Mouse (Mus musculus) embryonic facial prominence, embryonic 14.5 days (tissue): Measurements from ENCODE around the gene Nin. TPM values are rescaled to one million over a fixed set of nuclear protein-coding genes. Genes with fewer than 3 reads are reported as not detected.
A peak's percentile ranks its signal among the peaks of the same experiment; 100 is the strongest.

Experiments
- ATAC-seq: fragments of 200-750 bp; cut with Nextera tagmentation; 2 replicates; pipeline ENCODE4 v1.8.0; 2017; ENCODE audit warnings: low read depth, moderate number of reproducible peaks, moderate TSS enrichment
- DNase-seq: peaks from one replicate; pipeline ENCODE4 v3.0.0-alpha.2; 2015; ENCODE audit warnings: low spot score
- H3K27ac ChIP-seq: fragments of 300-500 bp; sonication (generic); replicated peaks from 2 replicates; pipeline ENCODE4 v1.5.1; 2014; ENCODE audit warnings: low read depth, mild to moderate bottlenecking, low read length, moderate library complexity
- H3K27me3 ChIP-seq: fragments of 300-500 bp; sonication (generic); replicated peaks from 2 replicates; pipeline ENCODE4 v1.6.1; 2014; ENCODE audit warnings: low read length; ENCODE audit not compliant: control insufficient read depth, insufficient read depth
- H3K36me3 ChIP-seq: fragments of 300-500 bp; sonication (generic); 2 replicates; pipeline ENCODE4 v1.6.1; 2014; ENCODE audit warnings: low read length, mixed read lengths; ENCODE audit not compliant: control insufficient read depth, insufficient read depth
- H3K4me1 ChIP-seq: fragments of 300-500 bp; sonication (generic); 2 replicates; pipeline ENCODE4 v1.6.1; 2014; ENCODE audit warnings: antibody characterized with exemption, low read length; ENCODE audit not compliant: control insufficient read depth, insufficient read depth
- H3K4me2 ChIP-seq: fragments of 300-500 bp; sonication (generic); 2 replicates; pipeline ENCODE4 v1.6.1; 2014; ENCODE audit warnings: low read depth, mild to moderate bottlenecking, low read length, moderate library complexity, mixed read lengths
- H3K4me3 ChIP-seq: fragments of 300-500 bp; sonication (generic); 2 replicates; pipeline ENCODE4 v1.5.1; 2014; ENCODE audit warnings: low read depth, mild to moderate bottlenecking, low read length
- H3K9ac ChIP-seq: fragments of 300-500 bp; sonication (generic); 2 replicates; pipeline ENCODE4 v1.6.1; 2014; ENCODE audit warnings: low read depth, mild to moderate bottlenecking, low read length, moderate library complexity, mixed read lengths
- H3K9me3 ChIP-seq: fragments of 300-500 bp; sonication (generic); 2 replicates; pipeline ENCODE4 v1.6.1; 2016; ENCODE audit warnings: low read length; ENCODE audit not compliant: control insufficient read depth
- WGBS: fragments of 180-500 bp; shearing (Covaris S2); extraction: QIAGEN DNeasy Blood & Tissue Kit; methylation state at CpG from one replicate; pipeline ENCODE4 v1.1.7; 2014; 5-methylcytosine and 5-hydroxymethylcytosine counted together
- polyA plus RNA-seq: library from polyadenylated mRNA; unstranded; fragments of >200 nt; fragmentation: Nextera tagmentation; extraction: Ambion mirVana; gene quantifications from 2 replicates; pipeline ENCODE4 v1.2.1, GENCODE M21; 2014

Nin gene
- polyA plus RNA-seq, 1 experiment from 2014 or later, result 19.2 TPM

DNA sequence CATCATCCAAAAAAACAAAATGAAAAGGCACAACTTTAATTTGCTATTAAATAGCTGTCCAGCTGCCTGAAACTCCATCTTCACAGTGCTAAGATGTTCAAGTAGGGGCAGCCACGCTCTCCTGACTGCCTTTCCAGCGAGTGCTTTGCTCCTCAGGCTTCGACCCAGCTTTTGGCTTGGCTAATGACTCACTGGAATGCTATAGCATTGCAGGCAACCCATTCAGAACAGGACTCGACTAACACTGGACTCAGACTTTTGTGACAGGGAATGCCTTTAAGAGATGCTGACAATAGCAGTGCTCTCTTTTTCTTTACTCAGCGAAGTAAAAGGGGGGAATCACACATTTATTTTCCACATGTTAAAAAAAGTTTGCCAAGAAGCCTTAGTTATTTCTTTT lies 101.8 kb downstream of the Nin start:
- Histone ChIP-seq H3K27me3 (no peaks in the 10 kb centered on the region), H3K36me3 (peaks cover 11% of the 10 kb centered on the region; the same call in 1 of the 2 replicates), H3K4me2 (no peak overlapping the region), H3K4me1 (no peaks in the 10 kb centered on the region), H3K9ac (no peak overlapping the region), H3K4me3 (no peak overlapping the region), H3K9me3 (no peaks in the 10 kb centered on the region), H3K27ac (no peak overlapping the region)
- ATAC-seq, result no peak
- 59% methylated on average over 5 of the region's 5 CpGs for WGBS
- no peak for DNase-seq

DNA sequence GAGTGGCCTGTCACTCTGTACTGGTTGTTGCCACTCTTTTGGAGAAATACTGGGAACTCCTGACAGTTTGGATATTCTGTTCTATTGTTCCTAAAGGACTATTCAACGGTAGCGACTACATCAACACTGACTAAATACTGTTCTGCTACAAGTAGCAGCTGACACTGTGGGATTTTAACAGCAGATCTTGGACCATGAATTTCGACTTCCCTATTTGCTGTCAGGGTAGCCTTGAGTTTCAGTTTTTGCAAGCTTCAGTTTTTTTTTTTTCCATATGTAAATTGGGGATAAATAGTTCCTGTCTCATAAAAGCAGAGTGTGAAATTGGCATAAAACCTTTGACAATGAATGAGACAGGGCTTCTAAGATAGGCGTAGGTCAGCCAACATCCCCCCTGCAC lies 103.2 kb downstream of the Nin start:
- ATAC-seq (no peak), DNase-seq (no peak)
- Histone ChIP-seq H3K4me2 (no peak overlapping the region), H3K9me3 (no peaks in the 10 kb centered on the region), H3K36me3 (peaks cover 11% of the 10 kb centered on the region; the same call in 1 of the 2 replicates), H3K4me3 (no peak overlapping the region), H3K9ac (no peak overlapping the region), H3K4me1 (no peaks in the 10 kb centered on the region), H3K27ac (no peak overlapping the region), H3K27me3 (no peaks in the 10 kb centered on the region)
- 93% methylated on average over 4 of the region's 4 CpGs for WGBS

- 79% methylated on average over 4 of the region's 4 CpGs for WGBS
- H3K36me3 ChIP-seq, result no peaks in the 10 kb centered on the region
These were observed 108.4 kb downstream of the Nin start for GRCm38 (mm10) chr12:70005103-70005502.

GRCm38 (mm10) chr12:69998186-69998983 lies 115.1 kb downstream of the Nin start:
- H3K27me3 ChIP-seq, result no peaks in the 10 kb centered on the region
- no peaks in the 10 kb centered on the region for H3K4me1 ChIP-seq
- H3K36me3 ChIP-seq, result no peaks in the 10 kb centered on the region
- no peak overlapping the region for H3K9ac ChIP-seq
- H3K27ac ChIP-seq, result 0 out of 2 replicates have a peak overlapping the region, but pooled peaks have one; percentile 10
- DNase-seq (no peak), ATAC-seq (no peak)
- H3K9me3 ChIP-seq, result no peaks in the 10 kb centered on the region
- no peak overlapping the region for H3K4me2 ChIP-seq
- H3K4me3 ChIP-seq, result no peak overlapping the region
- WGBS, result 68% methylated on average over 13 of the region's 13 CpGs

More at GRCm38 (mm10) chr12:70005103-70005502, 108.4 kb downstream of the Nin start:
- Histone ChIP-seq H3K27ac (no peak overlapping the region), H3K9me3 (no peaks in the 10 kb centered on the region), H3K9ac (no peak overlapping the region), H3K27me3 (no peaks in the 10 kb centered on the region), H3K4me2 (no peak overlapping the region), H3K4me3 (no peak overlapping the region), H3K4me1 (no peaks in the 10 kb centered on the region)
- ATAC-seq (no peak), DNase-seq (no peak)

DNA sequence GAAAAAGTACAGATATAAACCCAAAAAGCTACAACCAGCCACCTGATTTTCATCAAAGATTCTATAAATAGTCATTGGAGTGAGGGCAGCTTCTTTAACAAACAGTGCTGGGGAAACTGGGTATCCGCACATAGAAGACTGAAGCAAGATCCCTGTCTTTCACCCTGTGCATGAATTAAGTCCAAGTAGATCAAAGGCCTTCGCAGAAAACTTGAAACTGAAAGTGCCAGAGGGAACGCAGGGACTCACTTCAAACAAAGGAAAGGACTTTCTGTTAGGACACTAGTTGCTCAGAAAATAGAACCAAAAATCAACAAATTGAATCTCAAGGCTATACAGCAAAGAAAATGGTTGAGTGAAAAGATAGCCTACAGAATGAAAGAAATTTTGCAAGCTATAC lies 118.1 kb downstream of the Nin start:
- Histone ChIP-seq H3K27ac (no peak overlapping the region), H3K36me3 (no peaks in the 10 kb centered on the region), H3K4me1 (no peaks in the 10 kb centered on the region), H3K9ac (no peak overlapping the region), H3K4me3 (no peak overlapping the region), H3K4me2 (no peak overlapping the region), H3K9me3 (no peaks in the 10 kb centered on the region), H3K27me3 (no peaks in the 10 kb centered on the region)
- DNase-seq, result no peak
- ATAC-seq, result no peak
- 52% methylated on average over 3 of the region's 3 CpGs for WGBS

DNA sequence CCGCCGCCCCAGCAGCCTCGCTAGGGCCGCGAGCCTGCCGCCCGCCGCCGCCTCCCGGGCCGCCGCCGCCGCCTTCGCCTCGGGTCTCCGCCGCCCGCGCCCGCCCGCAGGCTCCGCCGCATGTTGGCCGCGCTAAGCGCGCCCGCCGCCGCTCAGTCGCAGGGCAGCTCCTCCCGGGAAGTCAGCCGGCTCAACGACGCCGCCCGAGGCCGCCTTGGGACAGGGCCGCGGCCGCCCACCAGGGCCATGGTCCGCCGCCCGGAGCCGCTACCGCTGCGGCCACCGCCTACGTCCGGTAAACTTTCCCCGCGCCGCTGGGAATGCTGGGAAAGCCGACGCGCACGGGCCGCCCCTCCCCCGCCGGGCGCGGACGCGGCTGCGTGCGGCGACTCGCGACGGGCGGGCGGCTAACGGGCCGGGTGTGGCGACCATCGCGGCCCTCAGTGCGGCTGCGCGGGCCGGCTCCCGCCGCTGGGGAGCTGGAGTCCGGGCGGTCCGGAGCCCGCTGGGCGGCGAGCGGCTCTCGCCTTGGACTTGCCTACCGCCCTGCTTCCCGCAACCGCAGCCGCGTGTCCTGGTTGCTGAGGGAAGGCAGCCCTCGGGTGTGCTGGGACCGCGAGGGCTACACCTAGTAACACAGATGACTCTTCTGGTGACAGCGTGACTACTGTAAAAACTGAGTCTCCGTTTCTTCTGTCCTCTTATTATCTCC lies 126.6 kb downstream of the Nin start, which contains the start of gene Sav1:
Gene Sav1, minus strand, starts transcription at position 217 of the 712 bp plus-strand sequence.
- WGBS, result 0% methylated on average over 31 of the region's 102 CpGs
- H3K9ac ChIP-seq, result peak within 1 kb of the TSS; percentile 96
- peaks cover 11% of the 10 kb centered on the region for H3K4me1 ChIP-seq
- peaks cover 26% of the 10 kb centered on the region for H3K36me3 ChIP-seq
- peak within 1 kb of the TSS; percentile 95 for H3K27ac ChIP-seq
- H3K4me2 ChIP-seq, result peak within 1 kb of the TSS; percentile 71
- no peaks in the 10 kb centered on the region for H3K9me3 ChIP-seq
- peak; percentile 91 for ATAC-seq
- peak within 1 kb of the TSS; percentile 90 for H3K4me3 ChIP-seq
- peak; percentile 88 for DNase-seq
- H3K27me3 ChIP-seq, result no peaks in the 10 kb centered on the region

- no peaks in the 10 kb centered on the region for H3K9me3 ChIP-seq
- H3K36me3 ChIP-seq, result peaks cover 31% of the 10 kb centered on the region
- under 1% methylated on average over 19 of the region's 36 CpGs for WGBS
- ATAC-seq (peak; percentile 63), DNase-seq (peak; percentile 61)
- peak overlapping the region; percentile 90 for H3K4me3 ChIP-seq
- peak overlapping the region; percentile 71 for H3K4me2 ChIP-seq
- no peaks in the 10 kb centered on the region for H3K27me3 ChIP-seq
- peak overlapping the region; percentile 95 for H3K27ac ChIP-seq
- peaks cover 11% of the 10 kb centered on the region for H3K4me1 ChIP-seq
- H3K9ac ChIP-seq, result peak overlapping the region; percentile 96
These were observed 127.2 kb downstream of the Nin start for GRCm38 (mm10) chr12:69986241-69986762.

DNA sequence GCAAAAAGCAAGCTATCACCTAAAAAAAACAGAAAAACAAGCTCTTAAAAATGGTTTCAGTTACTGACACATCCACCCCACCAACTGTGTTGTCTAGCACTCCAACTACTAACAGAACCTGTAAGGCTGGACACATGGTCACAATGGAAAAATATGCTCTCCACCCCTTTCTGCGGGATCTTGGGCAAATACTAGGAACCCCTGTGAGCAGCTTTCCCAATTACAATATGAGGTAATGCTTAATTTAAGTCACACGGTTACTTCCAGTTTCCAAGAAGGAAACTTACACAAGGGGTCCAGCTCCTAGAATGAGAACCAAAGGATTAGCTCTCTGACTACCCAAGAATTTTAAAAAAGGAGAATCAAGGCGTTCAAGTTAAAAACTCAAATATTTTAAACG lies 128.0 kb downstream of the Nin start:
- Histone ChIP-seq H3K4me3 (peak overlapping the region; percentile 90), H3K27ac (peak overlapping the region; percentile 34; the same call in 1 of the 2 replicates), H3K9me3 (no peaks in the 10 kb centered on the region), H3K27me3 (no peaks in the 10 kb centered on the region), H3K9ac (peak overlapping the region; percentile 96), H3K36me3 (peaks cover 31% of the 10 kb centered on the region), H3K4me1 (peaks cover 11% of the 10 kb centered on the region), H3K4me2 (peak overlapping the region; percentile 71)
- ATAC-seq, result no peak
- no peak for DNase-seq
- 27% methylated on average over 4 of the region's 4 CpGs for WGBS
